Mouse (Mus musculus) frontal cortex, postnatal 14 days (tissue): ENCODE data around the gene Spata16.
"Not testable (repeated sequence)": the region's sequence is repeated elsewhere in the genome, so short reads cannot be mapped to it uniquely, and the experiment has no call there.

Source experiments
- DNase-seq, 2 experiments: peaks; one replicate each; pipeline ENCODE4 v3.0.0; 2022; ENCODE audit warnings: low spot score in 2 of 2

Gene Spata16

DNA sequence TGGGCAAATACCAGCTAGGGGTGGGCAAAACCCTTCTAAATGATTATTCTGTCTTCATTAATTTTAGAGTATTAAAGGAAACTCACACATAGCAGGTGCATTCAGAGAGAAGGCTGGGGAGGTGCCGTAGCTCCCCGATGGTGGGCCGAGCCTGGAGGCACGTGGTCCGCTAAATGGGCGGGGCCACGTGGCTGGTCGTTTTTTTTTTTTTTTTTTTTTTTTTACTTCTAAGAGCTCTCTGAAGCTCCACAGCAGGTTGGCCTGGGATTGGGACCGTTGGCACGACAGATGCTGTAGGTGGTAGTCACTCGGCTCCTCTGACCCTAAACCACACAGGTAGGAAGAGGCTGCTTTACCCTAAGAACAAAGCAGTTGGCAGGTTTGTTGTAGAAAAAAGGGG is at the start of gene Spata16:
Spata16 (plus strand) TSS at position 219 of the 400 bp plus-strand sequence.
- DNase-seq = no peak

DNA sequence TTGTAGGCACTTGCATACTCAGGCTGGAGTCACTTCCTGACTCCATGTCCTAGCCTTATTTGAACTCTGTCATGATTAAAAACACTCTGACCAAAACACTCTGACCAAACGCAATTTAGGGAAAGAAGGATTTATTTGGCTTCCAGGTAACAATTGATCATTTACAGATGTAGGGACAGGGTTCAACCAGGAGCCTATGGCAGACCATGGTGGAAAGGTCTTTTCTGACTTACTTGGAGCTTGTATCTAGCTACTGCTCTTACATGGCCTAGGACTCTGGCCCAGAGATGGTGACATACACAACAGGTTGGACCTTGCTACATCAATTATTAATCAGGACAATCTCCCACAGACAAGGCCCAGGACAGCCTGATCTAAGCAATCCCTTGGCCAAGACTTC is 32.6 kb upstream of the Spata16 start:
- no peak for DNase-seq

DNA sequence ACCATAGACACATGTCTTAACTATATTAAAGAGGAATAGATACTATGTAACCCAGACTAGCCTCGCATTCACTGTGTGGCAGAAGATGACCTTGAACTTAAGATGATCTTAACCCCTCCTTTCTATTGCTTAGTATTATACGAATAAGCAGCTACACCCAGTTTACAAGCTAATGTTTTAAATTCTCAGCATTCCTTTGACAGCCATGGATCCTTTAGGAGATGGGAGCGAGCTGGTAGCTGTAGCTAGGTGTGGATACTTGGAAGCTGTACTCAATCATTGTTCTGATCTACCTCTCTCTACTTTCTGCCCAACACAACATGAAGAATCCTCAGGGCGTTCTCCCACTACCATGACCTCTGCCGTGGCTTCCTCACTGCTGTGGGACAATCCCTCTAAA is 28.9 kb upstream of the Spata16 start:
- DNase-seq = no peak

DNA sequence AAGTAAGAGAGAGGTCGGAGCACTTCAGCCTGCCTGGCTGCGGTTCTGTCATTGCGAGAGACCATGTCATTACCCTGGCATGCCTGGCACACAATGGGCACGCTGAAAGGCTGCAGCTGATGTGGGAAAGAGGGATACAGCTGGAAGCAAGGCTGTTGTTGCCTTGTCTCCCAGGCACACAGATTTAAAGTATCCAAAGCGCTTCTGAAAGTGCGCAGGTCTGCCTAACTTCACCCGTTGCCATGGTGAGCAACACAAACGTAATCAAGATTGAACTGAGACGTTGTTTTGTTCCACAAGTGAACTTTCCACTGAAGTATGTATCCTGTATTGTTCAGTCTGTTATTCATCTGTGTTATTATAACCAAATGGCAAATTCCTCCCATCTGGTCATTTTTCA is 1.8 kb downstream of the Spata16 start:
- no peak for DNase-seq

DNA sequence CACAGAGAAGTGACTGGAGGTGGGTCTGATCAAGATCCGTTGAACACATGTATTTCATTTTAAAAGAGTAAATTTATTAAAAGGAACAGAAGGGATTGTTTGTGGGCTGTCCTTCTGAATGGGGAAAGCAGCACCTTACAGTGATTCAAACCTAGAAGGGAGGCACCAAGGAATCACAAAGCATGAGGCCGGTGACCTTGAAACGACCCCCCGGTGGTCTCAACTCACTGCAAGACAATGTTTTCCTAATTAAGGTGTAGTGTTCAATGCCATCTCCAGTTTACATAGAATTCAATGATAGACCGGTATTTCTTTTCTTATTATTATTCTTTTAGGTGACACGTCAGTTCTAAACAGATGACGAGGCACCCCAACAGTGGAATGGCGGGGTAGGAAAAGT is 2.4 kb downstream of the Spata16 start:
- no peak for DNase-seq

DNA sequence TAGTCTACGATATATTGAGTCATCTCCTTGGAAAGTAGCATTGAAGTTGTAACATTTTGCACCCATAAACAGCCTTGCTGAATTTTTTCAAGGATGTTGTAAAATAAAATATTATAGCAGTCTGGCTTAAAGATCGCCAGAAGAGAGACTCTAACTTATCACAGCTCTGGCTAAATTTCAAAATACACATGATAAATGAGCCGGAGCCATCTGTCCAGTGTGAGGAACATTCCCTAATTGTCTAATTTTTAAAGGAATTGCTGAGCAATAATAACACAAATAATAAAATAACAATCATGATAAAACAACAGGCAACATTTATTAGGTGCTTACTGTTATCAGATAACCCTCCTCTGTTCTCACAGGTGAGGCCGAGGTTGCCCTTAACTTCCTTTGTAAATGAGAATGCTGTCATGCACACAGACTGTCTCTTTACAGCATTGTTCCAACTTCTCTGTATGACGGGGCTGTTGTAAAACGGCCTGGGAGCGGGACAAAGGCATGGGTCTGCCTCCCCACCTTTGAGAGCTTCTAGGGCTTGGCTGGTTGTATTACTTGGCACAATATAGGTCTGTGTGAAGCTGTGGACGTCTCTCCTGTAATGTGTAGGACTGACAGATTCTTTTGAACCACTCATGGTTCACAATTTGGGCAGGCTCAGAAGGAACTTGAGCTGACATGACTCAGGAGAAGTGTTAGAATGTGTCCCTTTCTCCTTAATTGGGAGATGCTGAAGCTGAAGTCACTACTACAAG is 3.1 kb downstream of the Spata16 start:
- no peak for DNase-seq

DNA sequence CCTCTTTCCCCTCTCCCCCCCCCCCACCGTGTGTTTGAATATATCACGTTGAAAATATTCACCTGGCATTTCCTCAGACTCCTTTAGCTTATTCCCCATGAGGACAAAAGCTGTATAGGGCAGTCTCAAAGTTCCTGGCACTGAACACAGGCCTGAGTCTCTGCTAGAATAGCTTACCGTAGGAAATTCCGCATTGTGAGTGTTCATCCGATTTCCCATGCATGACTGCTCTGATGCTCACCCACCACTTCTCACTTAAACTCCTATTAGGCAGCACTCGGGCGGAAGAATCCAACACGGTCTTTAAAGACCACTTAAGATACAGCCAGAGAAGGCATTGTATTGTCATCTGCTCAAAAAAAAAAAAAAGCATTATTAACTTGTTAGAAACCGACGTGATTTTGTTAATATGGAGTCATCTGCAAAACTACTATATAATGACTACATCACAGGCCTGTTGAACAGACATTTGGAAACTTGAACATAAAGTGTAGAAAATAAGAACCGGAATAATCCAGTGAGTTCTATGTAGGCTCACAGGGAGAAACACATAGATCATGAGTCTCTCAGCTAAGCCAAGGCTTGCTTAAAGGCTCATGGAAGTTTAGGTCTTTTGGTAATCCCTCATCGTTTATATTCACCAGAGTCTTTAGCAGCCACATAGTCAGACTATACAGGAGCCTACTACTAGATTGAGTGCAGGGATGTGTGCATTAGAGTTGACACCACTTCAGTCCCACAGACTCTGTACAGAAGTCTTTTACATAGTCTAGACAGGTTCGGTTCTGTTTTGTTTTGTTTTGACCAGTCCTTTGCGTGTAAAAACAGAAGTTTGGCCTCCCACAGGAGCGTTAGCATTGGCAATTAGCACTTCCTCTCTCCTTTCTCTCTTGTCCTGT is 4.2 kb downstream of the Spata16 start:
- DNase-seq = no peak

DNA sequence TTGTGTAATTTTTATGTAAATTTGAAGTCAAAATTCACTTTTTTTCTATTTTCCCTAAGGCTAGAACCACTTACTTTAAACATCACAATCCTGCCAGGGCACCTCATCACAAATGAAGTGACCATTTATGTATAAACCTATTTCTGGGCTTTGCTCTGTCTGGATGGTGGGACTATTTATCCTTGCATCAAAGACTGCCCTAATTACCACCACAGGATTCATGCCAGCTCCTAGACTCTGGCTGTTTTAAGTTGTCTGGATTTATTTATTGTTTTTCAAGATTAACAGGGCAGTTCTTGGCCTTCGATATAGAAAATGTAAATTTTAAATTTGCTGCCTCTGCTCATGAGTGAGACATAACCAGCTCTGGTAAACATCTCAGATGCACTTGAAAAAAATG is 6.7 kb downstream of the Spata16 start:
- DNase-seq = no peak

DNA sequence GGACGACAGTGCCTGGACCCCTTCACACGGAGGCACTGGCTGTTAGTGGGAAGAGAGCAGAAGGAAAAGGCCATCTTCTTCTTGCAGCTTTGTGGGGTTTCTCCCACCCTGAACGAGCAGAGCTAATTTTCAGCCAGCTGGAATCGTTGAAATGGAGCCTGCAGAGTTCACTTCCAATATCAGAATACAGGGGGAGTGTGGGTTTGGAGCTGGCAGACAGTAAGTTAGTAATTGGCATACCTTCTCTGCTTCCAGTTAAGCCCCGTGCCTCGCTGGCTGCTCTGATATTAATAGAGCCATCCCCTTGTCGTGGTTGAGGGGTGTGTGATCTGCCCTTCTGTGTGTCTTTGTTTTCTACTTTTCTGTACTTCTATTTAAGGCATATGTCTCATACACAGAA is 9.4 kb downstream of the Spata16 start:
- DNase-seq = no peak

DNA sequence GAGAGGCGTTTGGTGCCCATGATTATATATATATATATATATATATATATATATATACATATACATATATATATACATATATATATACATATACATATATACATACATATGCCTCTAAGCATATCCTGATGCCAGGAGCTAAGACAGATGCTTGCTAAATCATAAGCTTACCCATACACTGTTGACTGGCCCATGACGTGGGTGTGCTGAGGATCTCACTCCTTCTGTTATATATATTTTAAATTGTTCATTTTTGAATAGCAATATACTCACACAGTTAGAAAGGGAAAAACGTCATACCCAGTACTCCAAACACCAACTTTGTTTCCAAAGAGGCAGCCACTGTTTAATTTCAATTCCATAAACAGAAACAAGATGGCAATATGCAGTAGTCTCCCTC is 48.4 kb downstream of the Spata16 start:
- no peak for DNase-seq

DNA sequence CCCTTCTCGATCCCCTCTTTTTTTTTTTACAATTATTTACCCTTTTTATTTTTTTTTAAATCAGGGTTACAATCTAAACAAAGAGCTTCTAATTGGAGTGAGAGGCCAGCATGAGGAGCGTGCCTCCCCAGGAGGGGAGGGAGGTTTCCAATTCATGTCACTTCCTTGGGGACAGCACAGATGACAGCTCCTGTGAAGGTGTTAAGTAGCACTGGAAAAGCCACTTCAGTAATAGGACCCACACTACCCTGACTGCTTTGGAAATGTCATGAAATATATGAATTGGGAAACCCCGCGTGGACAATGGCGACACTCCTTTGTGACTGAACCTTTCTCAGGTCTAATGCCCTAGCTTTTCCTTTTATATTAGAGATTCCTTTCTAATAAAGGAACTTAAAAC is 72.1 kb downstream of the Spata16 start:
- not testable (repeated sequence) for DNase-seq

DNA sequence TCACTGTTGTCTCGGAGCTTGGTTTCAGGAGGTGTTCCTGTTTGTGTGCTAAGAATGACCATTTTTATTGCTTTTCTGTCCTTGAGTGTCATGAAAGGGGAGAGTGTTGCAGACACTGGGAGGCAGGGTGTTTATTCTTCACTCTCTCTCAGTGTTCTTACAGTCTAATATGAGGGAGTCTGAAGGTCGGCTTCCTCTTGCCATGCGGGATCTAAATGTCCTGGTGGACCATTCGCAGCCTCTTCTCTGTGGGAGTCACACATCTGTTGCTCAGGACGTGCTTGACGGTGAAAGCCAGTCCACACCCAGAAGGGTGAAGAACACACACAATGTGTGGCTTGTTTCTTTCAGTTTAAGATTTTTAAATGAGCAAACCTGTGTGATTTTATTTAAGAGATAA is 90.1 kb downstream of the Spata16 start:
- DNase-seq = no peak

DNA sequence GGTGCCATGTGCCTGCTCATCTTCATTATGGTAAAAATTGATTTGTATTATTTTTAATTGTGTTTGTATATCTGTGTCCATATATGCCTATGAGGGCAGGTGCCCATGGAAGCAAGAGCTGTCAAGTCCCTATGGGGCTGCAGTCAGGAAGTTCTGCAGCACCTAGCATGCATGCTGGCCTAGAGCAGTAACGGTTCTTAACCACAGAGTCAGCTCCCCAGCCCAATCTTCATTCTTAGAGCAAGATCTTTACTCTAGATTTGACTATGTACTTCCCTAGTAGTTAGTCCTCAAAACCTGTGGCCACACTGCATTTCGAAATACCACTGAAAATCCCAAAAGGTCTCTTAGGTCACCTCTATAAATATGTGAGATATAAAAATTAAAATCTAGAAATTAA is 113.1 kb downstream of the Spata16 start:
- no peak for DNase-seq

DNA sequence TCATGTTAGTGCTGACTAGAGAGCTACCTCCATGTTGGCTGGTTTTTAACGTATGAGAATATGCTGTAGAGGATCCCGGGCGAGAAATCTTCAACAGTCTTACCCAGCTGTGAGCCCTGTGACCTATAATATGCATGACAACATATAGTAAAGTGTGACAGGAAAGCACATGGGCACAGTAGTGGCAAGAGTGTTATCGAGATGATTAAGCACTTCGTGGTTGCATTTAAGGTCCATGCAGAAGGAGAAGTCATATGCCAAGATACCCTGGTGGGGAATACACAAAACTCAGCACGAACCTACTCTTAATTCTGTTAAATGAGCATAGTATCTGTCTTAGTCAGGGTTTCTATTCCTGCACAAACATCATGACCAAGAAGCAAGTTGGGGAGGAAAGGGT is 115.0 kb downstream of the Spata16 start:
- DNase-seq = no peak

DNA sequence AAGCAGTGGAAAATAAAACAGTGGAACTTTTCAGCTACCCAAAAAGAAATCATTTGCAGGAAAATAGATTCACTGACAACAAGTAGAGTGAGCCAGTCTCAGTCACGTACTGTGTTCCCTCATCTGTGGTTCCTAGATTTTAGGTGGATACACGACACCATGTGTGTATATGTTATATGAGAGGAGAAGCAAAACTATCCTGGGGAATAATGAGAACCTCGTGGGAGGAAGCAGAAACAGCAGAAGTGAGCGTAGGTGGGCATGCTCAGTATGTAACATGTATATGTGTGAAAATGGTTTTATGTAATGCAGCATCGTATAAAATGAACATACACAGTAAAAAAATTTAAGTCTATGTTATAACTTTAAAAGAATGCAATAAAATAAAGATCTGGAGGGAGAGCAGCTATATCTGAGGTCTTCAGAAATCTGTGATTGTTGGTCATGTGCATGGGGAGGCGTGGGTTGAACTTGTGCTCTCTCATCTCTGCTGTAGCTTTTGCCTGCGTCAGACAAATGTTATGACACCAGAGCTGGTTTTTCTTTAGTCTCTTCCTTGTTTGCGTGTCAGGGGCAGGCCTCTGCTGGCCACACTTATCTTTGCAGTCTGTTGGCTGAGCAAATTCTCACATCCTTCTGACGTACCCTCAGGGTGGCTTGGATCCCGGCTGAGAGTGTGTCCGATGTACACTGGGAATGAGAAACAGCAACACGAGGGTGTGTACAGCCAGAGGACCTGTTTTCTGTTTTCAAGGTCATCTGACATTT is 156.1 kb downstream of the Spata16 start:
- no peak for DNase-seq

DNA sequence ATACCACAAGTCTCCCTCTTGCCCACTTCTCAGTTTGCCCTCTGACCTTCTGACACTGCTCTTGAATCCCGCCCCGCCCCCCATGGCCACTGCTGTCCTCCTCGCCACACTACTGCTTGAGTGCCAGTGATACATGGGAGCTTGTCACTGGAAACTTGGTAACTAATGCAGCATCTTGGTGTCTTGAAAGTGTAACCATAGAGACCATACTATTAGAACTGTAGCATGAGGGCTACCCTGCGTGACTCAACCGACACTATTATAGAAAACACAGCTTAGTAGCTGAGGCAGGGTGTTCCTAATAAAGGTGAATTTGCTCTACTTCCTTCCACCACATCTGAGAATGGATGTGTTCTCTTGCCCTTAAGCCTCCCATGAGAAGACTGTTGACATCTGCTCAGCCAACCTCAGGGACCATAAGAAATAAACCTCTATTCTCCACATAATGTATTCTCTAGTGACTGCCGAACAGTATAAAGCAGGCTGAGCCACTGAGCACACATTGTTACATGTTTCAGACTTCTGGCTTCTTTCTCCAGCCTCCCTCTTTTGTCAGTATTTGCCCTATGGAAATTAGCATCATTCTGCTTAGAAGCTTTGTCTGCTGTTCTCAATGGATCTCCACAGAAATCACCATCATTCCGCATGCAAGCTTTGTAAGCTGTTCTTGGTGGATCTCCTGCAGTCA is 158.6 kb downstream of the Spata16 start:
- DNase-seq = no peak

DNA sequence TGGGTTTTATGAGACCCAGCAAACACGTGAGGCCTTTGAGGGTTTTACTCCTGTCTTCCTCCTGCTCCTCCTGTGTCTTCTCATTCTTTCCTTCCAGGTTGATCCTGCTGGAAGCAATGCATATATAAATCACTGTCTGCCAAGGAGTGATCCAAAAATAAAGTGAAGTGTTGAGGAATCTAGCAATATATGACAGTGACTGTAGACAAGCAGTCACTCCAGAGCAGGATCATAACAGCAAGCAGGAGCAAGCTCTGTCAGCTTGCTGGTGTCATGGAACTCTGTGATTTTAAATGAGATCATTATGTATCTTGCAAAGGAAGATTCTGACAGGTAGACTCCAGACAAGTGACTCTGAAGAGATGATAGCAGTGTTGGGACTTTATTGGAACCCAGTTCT is 159.5 kb downstream of the Spata16 start:
- no peak for DNase-seq

DNA sequence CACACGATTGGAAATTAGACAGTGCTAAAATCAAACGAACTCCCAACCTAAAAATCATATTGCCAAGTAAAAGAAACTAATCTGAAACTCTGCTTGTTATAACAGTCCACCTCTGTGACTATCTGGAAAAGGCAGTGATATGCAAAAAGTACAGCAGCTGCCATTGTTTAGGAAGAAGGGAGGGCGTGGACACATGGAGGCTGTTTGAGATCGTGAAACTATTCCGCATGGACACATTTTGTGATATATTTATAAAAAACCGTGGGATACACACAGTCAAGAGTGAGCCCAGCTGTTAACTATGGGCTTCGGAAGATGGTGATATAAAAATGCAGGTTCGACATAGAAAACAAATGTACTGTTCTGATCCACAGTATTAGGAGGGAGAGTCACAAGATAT is 176.9 kb downstream of the Spata16 start:
- DNase-seq = no peak

DNA sequence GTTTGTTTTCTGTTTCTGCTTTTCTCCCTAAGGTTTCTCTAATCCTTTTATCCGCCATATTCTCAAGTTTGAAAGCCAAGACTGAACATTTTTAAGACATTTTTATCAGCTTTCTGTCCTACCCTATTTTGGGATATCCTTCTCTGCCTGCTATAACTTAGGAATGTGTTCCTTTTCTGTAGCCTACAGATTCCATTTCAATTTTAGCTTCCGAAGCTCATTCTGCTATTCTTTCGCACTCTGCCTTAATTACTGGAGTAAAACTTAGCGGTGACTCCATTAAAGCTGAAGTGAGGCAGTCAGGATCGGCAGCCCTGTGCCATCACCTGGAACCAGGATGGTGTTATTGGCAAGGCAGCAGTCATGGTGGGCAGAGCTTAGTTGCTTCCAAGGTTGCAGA is 178.3 kb downstream of the Spata16 start:
- no peak for DNase-seq

DNA sequence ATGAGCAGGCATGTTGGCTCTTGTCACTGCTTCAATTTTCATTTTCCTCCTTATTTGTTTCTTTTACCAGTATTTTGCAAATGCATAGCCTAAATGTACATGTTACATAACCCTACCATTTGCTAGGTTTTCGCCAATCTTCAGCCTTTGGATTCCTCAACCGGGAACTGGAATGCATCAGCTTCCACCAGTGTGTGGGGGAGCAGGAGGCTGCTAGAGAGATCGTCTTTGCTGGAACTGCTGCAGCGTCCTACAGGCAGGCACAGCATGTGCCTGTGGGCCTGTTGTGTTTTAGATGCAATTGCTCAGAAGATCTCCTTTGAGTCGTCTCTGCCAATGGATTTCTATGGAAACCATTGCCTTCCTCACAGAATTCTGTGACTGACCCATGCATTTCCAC is 182.0 kb downstream of the Spata16 start:
- no peak for DNase-seq

DNA sequence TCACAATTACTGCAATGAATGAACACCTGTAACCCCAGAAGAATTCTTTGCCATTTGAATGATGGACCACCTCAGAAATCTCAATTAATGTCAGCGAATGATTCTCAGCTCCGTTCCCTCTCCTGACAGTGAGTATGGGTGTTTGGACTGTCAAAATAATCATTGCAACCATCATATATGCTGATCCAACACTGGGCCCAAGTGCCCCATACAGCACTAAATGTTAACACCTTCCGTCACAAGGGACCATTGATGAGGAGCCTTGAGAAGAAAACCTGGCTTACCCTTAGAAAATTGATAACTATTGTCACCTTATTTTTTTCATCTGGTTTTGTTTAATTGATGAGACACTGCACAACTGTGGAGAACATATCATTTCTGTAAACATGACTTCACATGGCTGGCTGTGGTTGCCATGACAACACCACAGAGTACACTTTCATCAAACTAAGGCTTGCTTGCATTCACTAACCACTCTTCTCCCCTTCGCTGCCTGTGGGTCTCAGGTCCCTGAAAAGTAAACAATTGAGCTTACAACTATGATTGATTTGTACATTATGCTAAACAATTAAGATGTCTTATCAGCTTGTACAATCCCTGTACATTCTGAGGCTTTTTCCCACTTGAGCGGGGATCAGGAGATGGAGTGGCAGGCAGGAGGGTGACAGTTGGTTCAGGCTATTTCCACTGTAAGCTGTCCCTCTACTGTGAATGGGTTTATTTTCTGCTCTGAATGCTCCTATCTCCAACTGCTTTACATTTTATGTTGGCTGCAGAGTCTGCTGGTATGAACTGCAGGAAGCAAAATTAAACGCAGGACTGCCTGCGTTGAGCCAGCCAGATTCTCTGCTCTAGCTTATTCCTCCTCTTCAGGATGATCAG is 189.8 kb downstream of the Spata16 start:
- DNase-seq = no peak
